Mouse (Mus musculus): ENCODE measurements at regions not wholly inside any gene's neighbourhood (a gene's known extent, or its start where the extent isn't known, plus 50 kb on each side); places are given as distances from the start of the nearest gene placed in this dataset.

- TF ChIP-seq CTCF (IDR thresholded peaks at IDR 0.05; ENCODE audit: extremely low read depth, insufficient read depth, low read length) (no peak), POLR2A (IDR thresholded peaks at IDR 0.05; ENCODE audit: extremely low read depth, insufficient read depth, low read length) (no peak)
Measured at GRCm38 (mm10) chr9:5616725-5617124, 271.5 kb downstream of the Casp12 start.

Data from cortical plate, adult 2 months (tissue).